In genomic region chr9:107923021-107923420, GRCm38 (mm10) we compare ENCODE assay signal across 10 mouse cellular contexts. TPM values are rescaled to one million over a fixed set of nuclear protein-coding genes. Genes with fewer than 3 reads are reported as not detected.
DNase-seq lines count a peak whose midpoint lies in the region; ATAC-seq and TF ChIP-seq lines count a peak whose summit lies in the region.
"Had no signal": no experiment of that assay in that cellular context is flagged by ENCODE, and none has a peak within 500 bp of the region (broad histone marks: within the 10 kb centered on the region; RNA-seq: fewer than 3 reads in every experiment).

No protein-coding gene starts in this region.

- H3K9ac ChIP-seq in intestine, postnatal 0 days (ENCODE audit: low read depth, low read length), result no peak overlapping the region
- H3K9ac ChIP-seq: heart, embryonic 15.5 days had no signal

- TF ChIP-seq CTCF in testis, adult 2 months (IDR thresholded peaks at IDR 0.05; ENCODE audit: control insufficient read depth, insufficient read depth, insufficient replicate concordance, low read depth, low read length), result peak; percentile 46; the same call in 1 of the 2 replicates
- peak; percentile 84 for TF ChIP-seq CTCF in intestine, postnatal 0 days (IDR thresholded peaks at IDR 0.05; ENCODE audit: low read depth)

- WGBS in intestine, postnatal 0 days, result 36% methylated on average over 7 of the region's 7 CpGs

- no peak overlapping the region for H3K27ac ChIP-seq in testis, adult 2 months (ENCODE audit: control insufficient read depth, insufficient read depth, low read depth, low read length)
- H3K27ac ChIP-seq in intestine, postnatal 0 days (ENCODE audit: low read depth, low read length), result no peak overlapping the region

- no peak for TF ChIP-seq POLR2A in testis, adult 2 months (IDR thresholded peaks at IDR 0.05; ENCODE audit: control insufficient read depth, low read depth, low read length)

- no peaks in the 10 kb centered on the region for H3K9me3 ChIP-seq in intestine, postnatal 0 days (ENCODE audit: control insufficient read depth)
- H3K9me3 ChIP-seq: heart, embryonic 15.5 days had no signal

- no peak overlapping the region for H3K4me3 ChIP-seq in testis, adult 2 months (ENCODE audit: control insufficient read depth, low read depth, low read length)
- no peak overlapping the region for H3K4me3 ChIP-seq in intestine, postnatal 0 days (ENCODE audit: low read depth, low read length)
- H3K4me3 ChIP-seq: heart, embryonic 15.5 days had no signal

- peak; percentile 55 to 60 for DNase-seq in cerebellum, postnatal 10 days
- DNase-seq in testis, postnatal 14 days (ENCODE audit: low spot score), result no peak
- no peak for DNase-seq in layer of hippocampus, adult 11-12 months (ENCODE audit: low spot score)

- no peak for ATAC-seq in cerebellum, adult (ENCODE audit: insufficient number of reproducible peaks, low FRiP score, low TSS enrichment)
- ATAC-seq in intestine, postnatal 0 days, result peak; percentile 47; the same call in 1 of the 2 replicates
- ATAC-seq in monocyte, adult 5-6 weeks (replicated peaks; ENCODE audit: insufficient number of reproducible peaks, low FRiP score, low TSS enrichment, poor library complexity, severe bottlenecking), result peak; percentile 64; the same call in 1 of the 2 replicates
- no peak for ATAC-seq in activated CD4-positive, CD25-positive, alpha-beta regulatory T cell, adult 4 months

- no peaks in the 10 kb centered on the region for H3K36me3 ChIP-seq in testis, adult 2 months (ENCODE audit: control insufficient read depth, insufficient read depth, low read length)
- peaks cover 29% of the 10 kb centered on the region for H3K36me3 ChIP-seq in intestine, postnatal 0 days (ENCODE audit: control insufficient read depth, insufficient read depth)
- H3K36me3 ChIP-seq: heart, embryonic 15.5 days had no signal

- H3K27me3 ChIP-seq in testis, adult 2 months (ENCODE audit: control insufficient read depth, insufficient read depth, low read length), result no peaks in the 10 kb centered on the region
- no peaks in the 10 kb centered on the region for H3K27me3 ChIP-seq in intestine, postnatal 0 days (replicated peaks; ENCODE audit: control insufficient read depth, insufficient read depth, low read length)
- H3K27me3 ChIP-seq: heart, embryonic 15.5 days had no signal

- H3K4me1 ChIP-seq in testis, adult 2 months (ENCODE audit: control insufficient read depth, insufficient read depth, low read length), result peaks cover 7% of the 10 kb centered on the region
- no peaks in the 10 kb centered on the region for H3K4me1 ChIP-seq in intestine, postnatal 0 days (replicated peaks; ENCODE audit: control insufficient read depth, insufficient read depth, low read length)

- H3K4me2 ChIP-seq in intestine, postnatal 0 days (replicated peaks; ENCODE audit: low read depth), result no peak overlapping the region

RNA-seq across cellular contexts. Expression of gene Actl11, which starts 5.2 kb away (rescaled TPM):
- 360 and 372 TPM in 2 replicates for polyA plus RNA-seq in testis, adult 2 months (2012; rRNA removed)
- not detected in 2 replicates for polyA plus RNA-seq in intestine, postnatal 0 days (2015; fragmentation: Nextera tagmentation; extraction: Ambion mirVana)
- 0.19 TPM in 1 of 3 replicates, not detected in the others for total RNA-seq in monocyte, adult 5-6 weeks (2017)
- not detected for polyA plus RNA-seq in activated CD4-positive, CD25-positive, alpha-beta regulatory T cell, adult 4 months (2017; shearing (Covaris generic))
- polyA plus RNA-seq: heart, embryonic 15.5 days; neural tube, embryonic 14.5 days had no signal

RNA-seq across cellular contexts. Expression of gene Camkv, which starts 12.5 kb away (rescaled TPM):
- 6.5 and 6.6 TPM in 2 replicates for polyA plus RNA-seq in testis, adult 2 months (2012; rRNA removed)
- 0.37 and 0.42 TPM in 2 replicates for polyA plus RNA-seq in intestine, postnatal 0 days (2015; fragmentation: Nextera tagmentation; extraction: Ambion mirVana)
- total RNA-seq in monocyte, adult 5-6 weeks (2017), result not detected in 3 replicates
- not detected for polyA plus RNA-seq in activated CD4-positive, CD25-positive, alpha-beta regulatory T cell, adult 4 months (2017; shearing (Covaris generic))

RNA-seq across cellular contexts. Expression of gene Mst1r, which starts 16.3 kb away (rescaled TPM):
- polyA plus RNA-seq in testis, adult 2 months (2012; rRNA removed), result 4.3 and 4.6 TPM in 2 replicates
- 7.1 and 8.8 TPM in 2 replicates for polyA plus RNA-seq in intestine, postnatal 0 days (2015; fragmentation: Nextera tagmentation; extraction: Ambion mirVana)
- 0.29 to 3.2 TPM (median 1.6 TPM) in 3 replicates for total RNA-seq in monocyte, adult 5-6 weeks (2017)
- not detected for polyA plus RNA-seq in activated CD4-positive, CD25-positive, alpha-beta regulatory T cell, adult 4 months (2017; shearing (Covaris generic))

RNA-seq across cellular contexts. Expression of gene Traip, which starts 26.9 kb away (rescaled TPM):
- 3.4 and 4.1 TPM in 2 replicates for polyA plus RNA-seq in testis, adult 2 months (2012; rRNA removed)
- polyA plus RNA-seq in intestine, postnatal 0 days (2015; fragmentation: Nextera tagmentation; extraction: Ambion mirVana), result 3.2 and 3.7 TPM in 2 replicates
- 1.5 to 1.8 TPM (median 1.6 TPM) in 3 replicates for total RNA-seq in monocyte, adult 5-6 weeks (2017)
- polyA plus RNA-seq in activated CD4-positive, CD25-positive, alpha-beta regulatory T cell, adult 4 months (2017; shearing (Covaris generic)), result 1 to 10 TPM; 5.0 to 8.2 TPM

RNA-seq across cellular contexts. Expression of gene Mon1a, which starts 35.1 kb away (rescaled TPM):
- polyA plus RNA-seq in testis, adult 2 months (2012; rRNA removed), result 14.1 and 14.9 TPM in 2 replicates
- polyA plus RNA-seq in intestine, postnatal 0 days (2015; fragmentation: Nextera tagmentation; extraction: Ambion mirVana), result 31.6 and 34.7 TPM in 2 replicates
- 13.0 to 22.8 TPM (median 16.4 TPM) in 3 replicates for total RNA-seq in monocyte, adult 5-6 weeks (2017)
- 10 to 100 TPM; 11.3 to 12.9 TPM for polyA plus RNA-seq in activated CD4-positive, CD25-positive, alpha-beta regulatory T cell, adult 4 months (2017; shearing (Covaris generic))

Comparison
In these comparisons a context has a peak if more than half of its experiments do, and no peak if none do; other contexts are left out.
1. DNase-seq: peak in cerebellum, postnatal 10 days (2 of 2); none in testis, postnatal 14 days (single experiment) and layer of hippocampus, adult 11-12 months (single experiment).
2. ATAC-seq: peak in intestine, postnatal 0 days (single experiment) and monocyte, adult 5-6 weeks (single experiment); none in cerebellum, adult (single experiment) and activated CD4-positive, CD25-positive, alpha-beta regulatory T cell, adult 4 months (single experiment).
3. RNA of gene Actl11, which starts 5.2 kb away (polyA plus RNA-seq): 360 to 372 TPM in testis, adult 2 months; not detected in intestine, postnatal 0 days and not detected in activated CD4-positive, CD25-positive, alpha-beta regulatory T cell, adult 4 months; every median in the first group is over 100 times any median in the second.